Comparison of ENCODE assay signal across 9 mouse cellular contexts in the genomic region with DNA sequence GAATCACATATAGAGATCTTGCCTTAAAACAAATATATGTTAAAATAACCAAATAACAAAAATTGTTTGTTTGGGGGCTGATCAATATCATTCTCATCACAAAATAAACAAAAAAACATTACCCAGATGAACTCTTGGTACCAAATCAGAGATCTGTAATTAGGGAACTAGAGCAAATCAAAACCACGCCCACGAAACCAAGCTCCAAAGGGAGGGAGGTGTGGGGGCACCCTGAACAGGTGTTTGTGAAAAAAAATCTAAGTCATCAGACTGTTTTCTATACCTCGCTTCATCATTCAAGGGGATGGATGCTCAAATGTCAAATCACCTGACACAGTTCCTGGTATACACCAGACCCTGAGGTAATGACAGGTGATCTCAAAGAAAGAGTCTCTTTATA. TPM values are rescaled to one million over a fixed set of nuclear protein-coding genes. Genes with fewer than 3 reads are reported as not detected.
A peak's percentile ranks its signal among the peaks of the same experiment; 100 is the strongest.
DNase-seq lines count a peak whose midpoint lies in the region; ATAC-seq lines count a peak whose summit lies in the region.
"Had no signal": no experiment of that assay in that cellular context is flagged by ENCODE, and none has a peak within 500 bp of the region (broad histone marks: within the 10 kb centered on the region; RNA-seq: fewer than 3 reads in every experiment).

No protein-coding gene starts in this region.

- H3K4me3 ChIP-seq in lung, embryonic 15.5 days = peak overlapping the region; percentile 91
- peak overlapping the region; percentile 74 for H3K4me3 ChIP-seq in forebrain, embryonic 13.5 days
- H3K4me3 ChIP-seq in limb, embryonic 15.5 days = peak overlapping the region; percentile 79
- H3K4me3 ChIP-seq in stomach, embryonic 15.5 days (replicated peaks) = peak overlapping the region; percentile 84

- peaks cover 38% of the 10 kb centered on the region for H3K36me3 ChIP-seq in lung, embryonic 15.5 days
- peaks cover 46% of the 10 kb centered on the region for H3K36me3 ChIP-seq in forebrain, embryonic 13.5 days (ENCODE audit: poor library complexity, severe bottlenecking)
- peaks cover 38% of the 10 kb centered on the region for H3K36me3 ChIP-seq in limb, embryonic 15.5 days
- H3K36me3 ChIP-seq in stomach, embryonic 15.5 days = peaks cover 24% of the 10 kb centered on the region

- H3K9ac ChIP-seq in lung, embryonic 15.5 days = peak overlapping the region; percentile 97; the same call in 1 of the 2 replicates
- peak overlapping the region; percentile 97 for H3K9ac ChIP-seq in forebrain, embryonic 13.5 days
- H3K9ac ChIP-seq in limb, embryonic 15.5 days = no peak overlapping the region
- peak overlapping the region; percentile 92; the same call in 1 of the 2 replicates for H3K9ac ChIP-seq in stomach, embryonic 15.5 days

- H3K27ac ChIP-seq in lung, embryonic 15.5 days = no peak overlapping the region
- 0 out of 2 replicates have a peak overlapping the region, but pooled peaks have one; percentile 73 for H3K27ac ChIP-seq in forebrain, embryonic 13.5 days
- H3K27ac ChIP-seq in limb, embryonic 15.5 days = no peak overlapping the region
- no peak overlapping the region for H3K27ac ChIP-seq in stomach, embryonic 15.5 days

- whole genome bisulfite sequencing in lung, embryonic 15.5 days = 75% methylated on average over 3 of the region's 3 CpGs
- 86% methylated on average over 3 of the region's 3 CpGs for WGBS in forebrain, embryonic 13.5 days
- WGBS in limb, embryonic 15.5 days = 82% methylated on average over 3 of the region's 3 CpGs
- WGBS in stomach, embryonic 15.5 days = 80% methylated on average over 3 of the region's 3 CpGs

- H3K4me1 ChIP-seq in lung, embryonic 15.5 days = peaks cover 16% of the 10 kb centered on the region; the same call in 1 of the 2 replicates
- H3K4me1 ChIP-seq in forebrain, embryonic 13.5 days = peaks cover 23% of the 10 kb centered on the region
- H3K4me1 ChIP-seq in limb, embryonic 15.5 days = peaks cover 7% of the 10 kb centered on the region
- peaks cover 11% of the 10 kb centered on the region for H3K4me1 ChIP-seq in stomach, embryonic 15.5 days

- H3K27me3 ChIP-seq in lung, embryonic 15.5 days = no peaks in the 10 kb centered on the region
- H3K27me3 ChIP-seq in forebrain, embryonic 13.5 days = no peaks in the 10 kb centered on the region
- H3K27me3 ChIP-seq in limb, embryonic 15.5 days = no peaks in the 10 kb centered on the region
- no peaks in the 10 kb centered on the region for H3K27me3 ChIP-seq in stomach, embryonic 15.5 days (replicated peaks)

- ATAC-seq in lung, embryonic 15.5 days (ENCODE audit: borderline replicate concordance, extremely low read depth, low FRiP score, low TSS enrichment) = no peak
- ATAC-seq in forebrain, embryonic 13.5 days = no peak
- ATAC-seq in limb, embryonic 15.5 days (ENCODE audit: insufficient number of reproducible peaks, low FRiP score, low TSS enrichment, low read depth) = no peak
- ATAC-seq in stomach, embryonic 15.5 days (ENCODE audit: insufficient read depth, low FRiP score, low read depth) = no peak

- peak overlapping the region; percentile 69 for H3K4me2 ChIP-seq in lung, embryonic 15.5 days
- peak overlapping the region; percentile 80 for H3K4me2 ChIP-seq in forebrain, embryonic 13.5 days
- H3K4me2 ChIP-seq in limb, embryonic 15.5 days = peak overlapping the region; percentile 66
- peak overlapping the region; percentile 74 for H3K4me2 ChIP-seq in stomach, embryonic 15.5 days

- DNase-seq in lung, adult 18-20 months = no peak
- no peak for DNase-seq in right cerebral cortex, adult 18-20 months
- no peak for DNase-seq in lung, postnatal 14 days
- no peak for DNase-seq in kidney, adult 8-10 months
- DNase-seq: layer of hippocampus, adult 9-11 months had no signal

- H3K9me3 ChIP-seq in lung, embryonic 15.5 days = no peaks in the 10 kb centered on the region
- no peaks in the 10 kb centered on the region for H3K9me3 ChIP-seq in forebrain, embryonic 13.5 days (replicated peaks)
- H3K9me3 ChIP-seq in limb, embryonic 15.5 days = no peaks in the 10 kb centered on the region
- H3K9me3 ChIP-seq in stomach, embryonic 15.5 days = no peaks in the 10 kb centered on the region

RNA-seq across cellular contexts. Expression of a gene that starts 1.5 kb away (rescaled TPM):
- polyA plus RNA-seq in lung, embryonic 15.5 days (2015; fragmentation: Nextera tagmentation; extraction: Ambion mirVana) = 52.9 and 54.5 TPM in 2 replicates
- polyA plus RNA-seq in forebrain, embryonic 13.5 days (2015; fragmentation: Nextera tagmentation; extraction: Ambion mirVana) = 62.5 and 70.5 TPM in 2 replicates
- 40.2 and 51.9 TPM in 2 replicates for polyA plus RNA-seq in limb, embryonic 15.5 days (2015; fragmentation: Nextera tagmentation; extraction: Ambion mirVana)
- polyA plus RNA-seq in stomach, embryonic 15.5 days (2015; fragmentation: Nextera tagmentation; extraction: Ambion mirVana) = 44.8 and 46.9 TPM in 2 replicates

RNA-seq across cellular contexts. Expression of a gene that starts 42.8 kb away (rescaled TPM):
- 62.2 and 64.0 TPM in 2 replicates for polyA plus RNA-seq in lung, embryonic 15.5 days (2015; fragmentation: Nextera tagmentation; extraction: Ambion mirVana)
- polyA plus RNA-seq in forebrain, embryonic 13.5 days (2015; fragmentation: Nextera tagmentation; extraction: Ambion mirVana) = 116 and 119 TPM in 2 replicates
- polyA plus RNA-seq in limb, embryonic 15.5 days (2015; fragmentation: Nextera tagmentation; extraction: Ambion mirVana) = 61.6 and 63.4 TPM in 2 replicates
- polyA plus RNA-seq in stomach, embryonic 15.5 days (2015; fragmentation: Nextera tagmentation; extraction: Ambion mirVana) = 54.8 and 58.3 TPM in 2 replicates

RNA-seq across cellular contexts. Expression of a gene that starts 45.3 kb away (rescaled TPM):
- polyA plus RNA-seq in lung, embryonic 15.5 days (2015; fragmentation: Nextera tagmentation; extraction: Ambion mirVana) = 0.89 and 0.96 TPM in 2 replicates
- polyA plus RNA-seq in forebrain, embryonic 13.5 days (2015; fragmentation: Nextera tagmentation; extraction: Ambion mirVana) = 0.20 and 0.26 TPM in 2 replicates
- polyA plus RNA-seq in limb, embryonic 15.5 days (2015; fragmentation: Nextera tagmentation; extraction: Ambion mirVana) = 1.3 and 1.8 TPM in 2 replicates
- 1.3 and 1.8 TPM in 2 replicates for polyA plus RNA-seq in stomach, embryonic 15.5 days (2015; fragmentation: Nextera tagmentation; extraction: Ambion mirVana)
